Mouse (Mus musculus) embryonic fibroblast, embryonic 13.5 days (primary cell): ENCODE measurements around the gene Casz1.

Source experiments
- CTCF ChIP-seq: IDR thresholded peaks from 2 replicates; pipeline ENCODE4 v1.5.1; 2011; ENCODE audit warnings: mild to moderate bottlenecking, control low read depth, low read length, moderate library complexity, borderline replicate concordance; ENCODE audit not compliant: insufficient read depth
- POLR2A ChIP-seq: IDR thresholded peaks from 2 replicates; pipeline ENCODE4 v1.6.1; 2011; ENCODE audit warnings: low read depth, mild to moderate bottlenecking, control low read depth, low read length, moderate library complexity

- TF ChIP-seq CTCF, result no peak
- TF ChIP-seq POLR2A, result no peak
Measured at GRCm38 (mm10) chr4:148940674-148941211, 136.5 kb downstream of the Casz1 start.
